Mouse (Mus musculus) heart, adult 8-10 months (tissue): ENCODE results near the gene Phykpl. TPM values are rescaled to one million over a fixed set of nuclear protein-coding genes. Genes with fewer than 3 reads are reported as not detected.
"Not testable (repeated sequence)": the region's sequence is repeated elsewhere in the genome, so short reads cannot be mapped to it uniquely, and the experiment has no call there.

Source experiments
- DNase-seq: peaks from one replicate; pipeline ENCODE4 v3.0.0; 2022; ENCODE audit warnings: low spot score
- total RNA-seq, 4 experiments: library from RNA; stranded (reverse); gene quantifications; 2 replicates each; pipeline ENCODE4 v1.2.4; 2022

Phykpl gene
- total RNA-seq, 4 experiments from 2014 or later, result 8.5 to 9.6 (median 8.9) TPM

GRCm38 (mm10) chr11:51617693-51618092, 33.1 kb downstream of the Phykpl start:
- peak; percentile 78 for DNase-seq

- DNase-seq, result no peak
Measured at GRCm38 (mm10) chr11:51618894-51619408, 34.4 kb downstream of the Phykpl start.

GRCm38 (mm10) chr11:51619409-51620060, 35.0 kb downstream of the Phykpl start, which contains the start of gene Nhp2:
Nhp2 (plus strand) TSS chr11:51619735.
- DNase-seq, result peak; percentile 97

GRCm38 (mm10) chr11:51620084-51620483, 35.5 kb downstream of the Phykpl start:
- no peak for DNase-seq

GRCm38 (mm10) chr11:51621776-51622175, 37.2 kb downstream of the Phykpl start:
- no peak for DNase-seq

GRCm38 (mm10) chr11:51622971-51623491, 38.5 kb downstream of the Phykpl start:
- no peak for DNase-seq

- no peak for DNase-seq
Measured at GRCm38 (mm10) chr11:51625187-51625820, 40.7 kb downstream of the Phykpl start.

GRCm38 (mm10) chr11:51627425-51627824, 42.9 kb downstream of the Phykpl start:
- no peak for DNase-seq

GRCm38 (mm10) chr11:51627907-51628306, 43.4 kb downstream of the Phykpl start:
- no peak for DNase-seq

- no peak for DNase-seq
Measured at GRCm38 (mm10) chr11:51629651-51630314, 45.2 kb downstream of the Phykpl start.

- no peak for DNase-seq
Measured at GRCm38 (mm10) chr11:51632130-51632753, 47.7 kb downstream of the Phykpl start.

- DNase-seq, result not testable (repeated sequence)
Measured at GRCm38 (mm10) chr11:51633200-51633599, 48.6 kb downstream of the Phykpl start.

GRCm38 (mm10) chr11:51633721-51634120, 49.2 kb downstream of the Phykpl start:
- no peak for DNase-seq

GRCm38 (mm10) chr11:51635127-51635524, 50.6 kb downstream of the Phykpl start:
- DNase-seq, result no peak

- peak; percentile 89 for DNase-seq
Measured at GRCm38 (mm10) chr11:51635525-51636322, 51.2 kb downstream of the Phykpl start, which contains the start of gene Rmnd5b. Rmnd5b (minus strand) TSS chr11:51635896.

GRCm38 (mm10) chr11:51636323-51636684, 51.7 kb downstream of the Phykpl start:
- DNase-seq, result peak; percentile 51

- peak; percentile 52 for DNase-seq
Measured at GRCm38 (mm10) chr11:51637971-51638414, 53.4 kb downstream of the Phykpl start.

- no peak for DNase-seq
Measured at GRCm38 (mm10) chr11:51638497-51638896, 53.9 kb downstream of the Phykpl start.

- no peak for DNase-seq
Measured at GRCm38 (mm10) chr11:51640748-51641147, 56.2 kb downstream of the Phykpl start.

- no peak for DNase-seq
Measured at GRCm38 (mm10) chr11:51643202-51643601, 58.6 kb downstream of the Phykpl start.

GRCm38 (mm10) chr11:51643761-51644160, 59.2 kb downstream of the Phykpl start:
- no peak for DNase-seq
